Mouse (Mus musculus): ENCODE data around the gene Pigr. TPM values are rescaled to one million over a fixed set of nuclear protein-coding genes. Genes with fewer than 3 reads are reported as not detected.

Pigr gene
- polyA plus RNA-seq, 1 experiment from 2014 or later = 0.14 TPM

DNA sequence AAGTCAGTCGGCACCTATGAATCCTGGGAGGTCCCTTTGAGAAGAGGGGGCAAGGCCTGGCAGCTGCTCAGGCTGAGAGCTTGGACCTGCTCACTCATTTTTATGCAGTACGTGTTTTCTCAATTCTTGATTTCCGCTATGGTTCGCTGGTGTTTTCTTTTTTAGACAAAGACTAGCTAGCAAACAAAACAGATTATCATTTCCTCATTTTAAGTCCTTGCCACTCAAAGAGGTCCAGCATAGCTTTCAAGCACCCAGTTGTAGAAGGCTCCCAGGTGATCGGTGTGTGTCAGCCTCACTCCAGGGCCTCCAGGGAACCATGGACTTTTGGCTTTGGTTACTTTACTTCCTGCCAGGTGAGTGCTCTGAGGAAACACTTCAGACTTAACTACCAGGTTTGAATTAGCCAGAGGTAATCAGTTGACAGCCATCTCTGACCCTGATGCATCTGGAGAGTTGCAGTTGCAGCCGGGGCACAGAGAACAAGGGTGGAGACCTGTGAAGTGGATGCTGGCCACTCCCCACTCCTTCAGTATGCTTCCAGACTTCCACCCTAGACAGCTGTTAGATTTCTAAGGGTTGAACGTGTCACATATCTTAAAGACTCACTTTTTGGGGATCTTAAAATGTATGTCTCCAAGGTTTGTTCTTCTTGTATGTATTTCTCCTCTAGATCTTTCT lies 39.2 kb downstream of the Pigr start, which contains the start of gene Fcmr:
Gene Fcmr, plus strand, starts transcription at position 129 of the 681 bp plus-strand sequence.
- Histone ChIP-seq H3K27ac (ENCODE audit: low read length) (no peak within 1 kb of the TSS), H3K9me3 (ENCODE audit: control insufficient read depth, low read length) (no peaks in the 10 kb centered on the region), H3K27me3 (ENCODE audit: control insufficient read depth, insufficient read depth, low read depth, low read length) (no peaks in the 10 kb centered on the region), H3K9ac (ENCODE audit: low read length) (no peak within 1 kb of the TSS), H3K4me2 (ENCODE audit: low read depth, low read length) (no peak within 1 kb of the TSS), H3K36me3 (ENCODE audit: control insufficient read depth, insufficient read depth, low read length) (no peaks in the 10 kb centered on the region), H3K4me1 (replicated peaks; ENCODE audit: control insufficient read depth, insufficient read depth, low read length) (no peaks in the 10 kb centered on the region), H3K4me3 (ENCODE audit: low read length) (no peak within 1 kb of the TSS)
- ATAC-seq (ENCODE audit: low read depth) = no peak
- 68% methylated on average over 7 of the region's 7 CpGs for WGBS

DNA sequence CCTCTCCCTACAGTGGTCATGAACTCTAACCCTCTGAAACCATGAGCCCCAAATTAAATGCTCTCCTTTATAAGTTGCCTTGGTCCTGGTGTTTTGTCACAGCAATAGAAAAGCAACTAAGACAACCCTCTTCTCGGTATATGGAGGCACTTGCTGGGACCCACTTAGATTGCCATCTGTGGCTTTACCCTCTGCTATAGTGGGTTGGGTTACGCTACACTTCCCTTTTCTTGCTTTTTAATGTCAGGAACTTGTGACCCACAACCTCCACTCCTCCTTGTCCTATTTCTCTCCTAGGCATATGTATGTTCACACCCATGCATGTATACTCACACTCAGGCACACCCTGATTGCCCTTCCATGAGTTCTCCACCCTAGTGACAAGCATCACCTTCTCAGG lies 46.4 kb downstream of the Pigr start:
- no peak overlapping the region for H3K9ac ChIP-seq (ENCODE audit: low read length)
- no peak for ATAC-seq (ENCODE audit: low read depth)
- no peaks in the 10 kb centered on the region for H3K36me3 ChIP-seq (ENCODE audit: control insufficient read depth, insufficient read depth, low read length)
- H3K4me1 ChIP-seq (replicated peaks; ENCODE audit: control insufficient read depth, insufficient read depth, low read length) = peaks cover 2% of the 10 kb centered on the region; the same call in 1 of the 2 replicates
- H3K4me2 ChIP-seq (ENCODE audit: low read depth, low read length) = no peak overlapping the region
- no peak overlapping the region for H3K27ac ChIP-seq (ENCODE audit: low read length)
- H3K9me3 ChIP-seq (ENCODE audit: control insufficient read depth, low read length) = no peaks in the 10 kb centered on the region
- H3K27me3 ChIP-seq (ENCODE audit: control insufficient read depth, insufficient read depth, low read depth, low read length) = peaks cover 9% of the 10 kb centered on the region
- no peak overlapping the region for H3K4me3 ChIP-seq (ENCODE audit: low read length)
- 87% methylated on average over 2 of the region's 2 CpGs for WGBS

DNA sequence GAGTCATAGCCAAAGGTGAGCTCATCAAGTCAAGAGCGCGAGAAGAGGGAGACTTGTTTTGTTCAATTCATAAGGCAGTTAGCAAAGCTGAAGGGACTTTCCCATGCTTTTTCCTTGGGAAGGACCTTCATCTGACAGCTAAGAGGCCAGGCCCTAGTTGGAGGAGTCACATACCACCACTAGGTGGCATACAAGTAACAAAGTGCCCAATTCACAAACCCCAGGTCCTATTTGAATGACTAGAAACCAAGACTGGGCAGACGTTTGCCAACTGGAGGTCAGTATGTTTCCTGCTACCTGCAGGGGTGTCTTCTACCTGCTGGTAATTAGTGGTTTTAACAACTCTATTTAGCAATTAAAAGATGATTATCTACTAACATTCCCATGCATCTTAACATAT lies 48.7 kb downstream of the Pigr start:
- Histone ChIP-seq H3K27ac (ENCODE audit: low read length) (no peak overlapping the region), H3K9ac (ENCODE audit: low read length) (no peak overlapping the region), H3K36me3 (ENCODE audit: control insufficient read depth, insufficient read depth, low read length) (no peaks in the 10 kb centered on the region), H3K4me1 (replicated peaks; ENCODE audit: control insufficient read depth, insufficient read depth, low read length) (peaks cover 7% of the 10 kb centered on the region; the same call in 1 of the 2 replicates), H3K9me3 (ENCODE audit: control insufficient read depth, low read length) (no peaks in the 10 kb centered on the region), H3K4me3 (ENCODE audit: low read length) (no peak overlapping the region), H3K27me3 (ENCODE audit: control insufficient read depth, insufficient read depth, low read depth, low read length) (peaks cover 22% of the 10 kb centered on the region), H3K4me2 (ENCODE audit: low read depth, low read length) (no peak overlapping the region)
- WGBS = 40% methylated on average over 3 of the region's 3 CpGs
- no peak for ATAC-seq (ENCODE audit: low read depth)

DNA sequence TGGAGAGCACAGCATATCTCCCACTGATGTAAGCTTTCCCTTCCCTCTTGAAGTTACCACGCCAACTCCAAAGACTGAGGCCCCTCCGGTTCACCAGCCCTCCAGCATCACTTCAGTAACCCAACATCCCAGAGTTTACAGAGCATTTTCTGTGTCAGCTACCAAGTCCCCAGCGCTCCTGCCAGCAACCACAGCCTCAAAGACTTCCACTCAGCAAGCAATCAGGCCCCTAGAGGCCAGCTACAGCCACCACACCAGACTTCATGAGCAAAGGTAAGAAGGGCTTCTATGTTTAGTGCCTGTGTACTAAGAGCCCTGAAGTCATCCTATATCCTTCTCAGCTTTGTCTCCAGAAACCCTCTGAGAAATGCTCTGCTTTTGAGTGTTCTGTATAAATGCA lies 49.4 kb downstream of the Pigr start:
- Histone ChIP-seq H3K27ac (ENCODE audit: low read length) (no peak overlapping the region), H3K27me3 (ENCODE audit: control insufficient read depth, insufficient read depth, low read depth, low read length) (peaks cover 22% of the 10 kb centered on the region), H3K4me2 (ENCODE audit: low read depth, low read length) (no peak overlapping the region), H3K4me3 (ENCODE audit: low read length) (no peak overlapping the region), H3K36me3 (ENCODE audit: control insufficient read depth, insufficient read depth, low read length) (no peaks in the 10 kb centered on the region), H3K9me3 (ENCODE audit: control insufficient read depth, low read length) (no peaks in the 10 kb centered on the region), H3K9ac (ENCODE audit: low read length) (no peak overlapping the region), H3K4me1 (replicated peaks; ENCODE audit: control insufficient read depth, insufficient read depth, low read length) (peaks cover 7% of the 10 kb centered on the region; the same call in 1 of the 2 replicates)
- no peak for ATAC-seq (ENCODE audit: low read depth)
- WGBS = 52% methylated on average over 3 of the region's 3 CpGs

DNA sequence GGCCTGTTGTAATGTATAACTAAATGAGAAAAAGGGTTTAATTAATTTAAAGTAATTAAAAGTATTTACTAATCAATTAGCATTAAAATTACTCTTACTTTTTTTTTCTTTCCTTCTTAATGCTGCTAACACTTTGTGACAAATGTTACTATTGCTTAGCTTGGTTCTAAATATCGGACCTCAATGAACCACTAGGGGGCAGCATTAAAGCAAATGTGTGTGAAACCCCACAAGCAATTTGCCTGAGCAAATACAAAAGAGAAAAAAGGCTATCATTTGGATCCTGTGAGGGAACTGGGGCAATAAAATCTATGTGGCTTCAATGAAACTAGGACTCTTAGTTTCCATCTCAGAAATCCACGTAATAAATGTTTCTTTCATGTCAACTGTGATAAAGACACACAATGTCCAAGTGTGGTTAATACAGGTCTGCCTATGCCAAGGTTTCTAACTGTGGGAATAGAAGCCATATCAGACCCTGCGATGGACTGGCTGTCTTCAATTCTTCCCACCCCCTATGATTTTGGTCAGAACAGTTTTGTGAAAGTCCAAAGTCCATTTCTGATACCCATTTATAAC lies 50.5 kb downstream of the Pigr start:
- ATAC-seq (ENCODE audit: low read depth) = no peak
- H3K27me3 ChIP-seq (ENCODE audit: control insufficient read depth, insufficient read depth, low read depth, low read length) = peaks cover 22% of the 10 kb centered on the region

DNA sequence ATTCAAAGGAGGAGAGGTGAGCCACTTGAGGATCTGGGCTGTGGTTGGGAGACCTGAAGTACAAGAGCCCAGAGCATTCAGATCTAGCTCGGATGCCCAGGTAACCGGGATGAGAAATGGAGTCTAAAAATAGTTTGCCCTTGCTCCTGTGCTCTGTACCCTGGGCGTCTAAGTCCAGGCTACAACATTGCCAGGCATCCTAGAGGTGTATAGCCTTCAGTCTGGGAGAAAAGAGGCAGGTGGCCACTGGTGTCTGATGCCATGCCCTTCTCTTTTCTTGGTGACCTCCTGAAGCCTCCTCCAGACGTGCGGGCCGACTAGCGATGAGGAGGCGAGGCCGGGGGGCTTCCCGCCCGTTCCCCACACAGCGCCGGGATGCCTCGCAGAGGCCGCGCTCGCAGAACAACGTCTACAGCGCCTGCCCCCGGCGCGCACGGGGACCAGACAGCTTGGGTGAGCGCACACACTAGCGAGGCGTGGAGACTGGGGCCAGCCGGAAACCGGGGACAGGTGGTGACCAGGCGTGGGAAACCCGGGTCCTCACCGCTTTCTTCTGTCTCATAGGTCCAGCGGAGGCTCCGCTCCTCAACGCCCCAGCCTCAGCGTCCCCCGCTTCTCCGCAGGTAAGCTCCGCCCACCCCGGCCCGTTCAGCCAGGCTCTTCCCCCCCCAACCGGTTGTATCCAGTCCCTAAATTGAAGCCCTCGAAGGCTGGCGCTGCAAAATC lies 51.6 kb downstream of the Pigr start:
- Histone ChIP-seq H3K4me1 (replicated peaks; ENCODE audit: control insufficient read depth, insufficient read depth, low read length) (peaks cover 7% of the 10 kb centered on the region; the same call in 1 of the 2 replicates), H3K4me3 (ENCODE audit: low read length) (peak overlapping the region; percentile 46), H3K36me3 (ENCODE audit: control insufficient read depth, insufficient read depth, low read length) (no peaks in the 10 kb centered on the region), H3K27me3 (ENCODE audit: control insufficient read depth, insufficient read depth, low read depth, low read length) (peaks cover 22% of the 10 kb centered on the region), H3K27ac (ENCODE audit: low read length) (no peak overlapping the region), H3K9ac (ENCODE audit: low read length) (peak overlapping the region; percentile 42), H3K4me2 (ENCODE audit: low read depth, low read length) (peak overlapping the region; percentile 76), H3K9me3 (ENCODE audit: control insufficient read depth, low read length) (no peaks in the 10 kb centered on the region)
- peak; percentile 47; the same call in 1 of the 2 replicates for ATAC-seq (ENCODE audit: low read depth)
- WGBS = 1% methylated on average over 43 of the region's 43 CpGs

More for the DNA sequence above, 50.5 kb downstream of the Pigr start:
- H3K9me3 ChIP-seq (ENCODE audit: control insufficient read depth, low read length) = no peaks in the 10 kb centered on the region
- no peak overlapping the region for H3K4me3 ChIP-seq (ENCODE audit: low read length)
- H3K36me3 ChIP-seq (ENCODE audit: control insufficient read depth, insufficient read depth, low read length) = no peaks in the 10 kb centered on the region
- H3K4me2 ChIP-seq (ENCODE audit: low read depth, low read length) = no peak overlapping the region
- H3K4me1 ChIP-seq (replicated peaks; ENCODE audit: control insufficient read depth, insufficient read depth, low read length) = peaks cover 7% of the 10 kb centered on the region; the same call in 1 of the 2 replicates
- 17% methylated on average over 3 of the region's 3 CpGs for WGBS
- H3K27ac ChIP-seq (ENCODE audit: low read length) = no peak overlapping the region
- no peak overlapping the region for H3K9ac ChIP-seq (ENCODE audit: low read length)

DNA sequence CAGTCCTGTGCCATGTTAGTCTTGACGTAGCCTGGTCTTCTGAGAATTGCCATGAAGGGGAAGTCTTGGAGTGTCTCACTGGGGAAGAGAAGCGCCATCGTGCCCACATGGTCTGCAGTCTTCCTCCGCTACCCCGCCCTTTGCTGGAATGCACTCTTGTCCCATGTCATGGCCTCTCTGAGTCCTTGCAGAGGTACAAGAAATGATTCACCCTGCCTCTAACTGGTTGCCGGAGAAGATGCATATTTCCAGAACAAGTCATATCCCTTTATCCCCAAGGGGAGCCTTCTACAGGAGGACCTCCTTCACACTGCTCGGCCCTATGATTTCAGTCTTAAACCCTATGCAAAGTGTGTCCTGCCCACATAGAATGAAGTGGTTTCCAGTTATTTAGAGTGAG lies 53.4 kb downstream of the Pigr start:
- peaks cover 7% of the 10 kb centered on the region; the same call in 1 of the 2 replicates for H3K4me1 ChIP-seq (replicated peaks; ENCODE audit: control insufficient read depth, insufficient read depth, low read length)
- H3K36me3 ChIP-seq (ENCODE audit: control insufficient read depth, insufficient read depth, low read length) = no peaks in the 10 kb centered on the region
- no peak overlapping the region for H3K4me3 ChIP-seq (ENCODE audit: low read length)
- H3K9me3 ChIP-seq (ENCODE audit: control insufficient read depth, low read length) = no peaks in the 10 kb centered on the region
- ATAC-seq (ENCODE audit: low read depth) = no peak
- H3K27ac ChIP-seq (ENCODE audit: low read length) = no peak overlapping the region
- no peak overlapping the region for H3K9ac ChIP-seq (ENCODE audit: low read length)
- no peak overlapping the region for H3K4me2 ChIP-seq (ENCODE audit: low read depth, low read length)
- 85% methylated on average over 7 of the region's 7 CpGs for WGBS
- H3K27me3 ChIP-seq (ENCODE audit: control insufficient read depth, insufficient read depth, low read depth, low read length) = peaks cover 22% of the 10 kb centered on the region

DNA sequence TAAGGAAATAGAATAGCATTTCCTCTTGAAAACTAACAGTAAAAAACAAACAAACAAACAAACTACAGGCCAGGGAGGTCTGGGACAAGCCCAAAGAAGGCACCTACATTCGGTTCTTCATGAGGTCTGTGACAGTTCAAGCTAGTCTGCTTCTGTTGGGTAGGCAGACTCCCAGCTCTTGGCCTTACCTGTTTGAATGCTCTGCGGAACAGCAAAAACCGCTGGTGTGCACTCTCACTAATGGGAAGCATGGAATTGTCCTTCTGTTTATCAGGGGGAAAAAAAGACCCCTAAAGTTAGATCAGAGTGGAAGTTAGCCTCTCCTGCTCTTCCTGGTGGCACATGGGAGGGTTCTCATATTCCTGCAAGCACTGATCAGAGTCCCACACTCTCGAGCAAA lies 56.7 kb downstream of the Pigr start:
- Histone ChIP-seq H3K4me3 (ENCODE audit: low read length) (no peak overlapping the region), H3K4me1 (replicated peaks; ENCODE audit: control insufficient read depth, insufficient read depth, low read length) (0 out of 2 replicates have a peak, but pooled peaks cover 3% of the 10 kb centered on the region), H3K36me3 (ENCODE audit: control insufficient read depth, insufficient read depth, low read length) (no peaks in the 10 kb centered on the region), H3K27ac (ENCODE audit: low read length) (no peak overlapping the region), H3K4me2 (ENCODE audit: low read depth, low read length) (no peak overlapping the region), H3K27me3 (ENCODE audit: control insufficient read depth, insufficient read depth, low read depth, low read length) (peaks cover 11% of the 10 kb centered on the region), H3K9ac (ENCODE audit: low read length) (no peak overlapping the region), H3K9me3 (ENCODE audit: control insufficient read depth, low read length) (no peaks in the 10 kb centered on the region)
- 84% methylated on average over 4 of the region's 4 CpGs for WGBS
- ATAC-seq (ENCODE audit: low read depth) = no peak

DNA sequence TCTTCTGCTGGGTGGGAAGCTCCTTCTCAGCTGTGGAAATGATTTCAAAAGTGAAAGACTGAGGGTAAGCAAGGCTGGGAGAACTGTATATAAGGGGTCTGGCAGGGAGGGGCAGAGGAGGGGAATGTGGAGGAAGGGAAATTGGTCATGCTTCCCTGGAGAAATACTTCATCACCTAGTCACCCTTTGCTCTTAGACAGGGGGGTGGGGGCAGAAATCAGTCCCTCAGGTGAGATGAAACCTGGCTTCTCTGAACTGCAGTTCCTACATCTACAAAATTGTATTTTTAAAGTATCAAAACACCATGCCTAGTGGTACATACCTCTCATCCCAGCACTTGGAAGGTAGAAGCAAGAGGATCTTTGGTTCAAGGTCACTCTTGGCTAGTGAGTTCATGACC lies 60.9 kb downstream of the Pigr start, which contains the start of gene Il24:
Gene Il24, minus strand, starts transcription at position 101 of the 400 bp plus-strand sequence.
- ATAC-seq (ENCODE audit: low read depth) = no peak
- Histone ChIP-seq H3K36me3 (ENCODE audit: control insufficient read depth, insufficient read depth, low read length) (no peaks in the 10 kb centered on the region), H3K9me3 (ENCODE audit: control insufficient read depth, low read length) (no peaks in the 10 kb centered on the region), H3K27ac (ENCODE audit: low read length) (no peak within 1 kb of the TSS), H3K9ac (ENCODE audit: low read length) (no peak within 1 kb of the TSS), H3K4me3 (ENCODE audit: low read length) (no peak within 1 kb of the TSS), H3K27me3 (ENCODE audit: control insufficient read depth, insufficient read depth, low read depth, low read length) (no peaks in the 10 kb centered on the region), H3K4me2 (ENCODE audit: low read depth, low read length) (no peak within 1 kb of the TSS), H3K4me1 (replicated peaks; ENCODE audit: control insufficient read depth, insufficient read depth, low read length) (no peaks in the 10 kb centered on the region)

All from lung, embryonic 16.5 days (tissue).